Mouse (Mus musculus) forelimb bud, embryonic 11.5 days (tissue): ENCODE results near the gene Ass1.

Experiments
- DNase-seq: peaks from one replicate; pipeline ENCODE4 v3.0.0-alpha.2; 2012; ENCODE audit warnings: low read depth, low spot score

Gene Ass1

DNA sequence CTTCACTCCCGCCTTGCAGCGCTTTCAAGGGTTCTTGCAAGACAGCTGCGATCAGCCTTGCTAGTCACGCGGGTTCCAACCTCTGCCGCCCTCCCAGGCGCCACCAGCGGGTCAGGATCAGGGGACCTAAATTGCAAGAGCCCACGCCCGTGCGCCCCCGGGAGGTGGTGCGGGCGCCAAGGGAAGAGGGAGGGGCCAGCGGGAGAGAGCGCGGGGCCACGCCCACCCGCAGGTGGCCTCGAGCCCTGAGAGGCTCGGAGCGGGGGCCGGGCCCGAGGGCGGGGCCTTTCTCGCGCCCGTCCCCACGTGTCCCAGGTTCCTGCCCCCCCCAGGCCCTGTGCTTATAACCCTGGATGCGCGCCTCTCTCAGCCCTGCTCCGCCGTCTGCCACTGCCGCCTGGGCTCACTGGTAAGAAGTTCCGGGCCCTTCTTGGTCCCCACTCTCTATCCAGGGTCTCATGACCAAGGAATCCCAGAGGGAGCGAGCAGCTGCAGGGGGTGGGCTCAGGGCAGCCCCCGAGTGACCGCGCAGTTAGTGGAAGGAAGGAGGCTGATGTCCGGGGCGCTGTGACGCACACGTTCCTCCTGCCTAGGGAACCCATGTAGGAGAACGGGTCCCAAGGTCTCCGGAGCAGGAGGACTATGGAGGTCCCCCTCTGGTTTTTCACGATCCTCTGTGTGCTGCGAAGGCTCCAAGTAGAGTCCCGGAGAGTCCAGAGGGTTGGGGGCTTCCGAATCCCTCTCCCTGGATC is at the start of gene Ass1:
Gene Ass1 (plus strand): TSS at position 277 of the 752 bp plus-strand sequence.
- peak; percentile 55 for DNase-seq

DNA sequence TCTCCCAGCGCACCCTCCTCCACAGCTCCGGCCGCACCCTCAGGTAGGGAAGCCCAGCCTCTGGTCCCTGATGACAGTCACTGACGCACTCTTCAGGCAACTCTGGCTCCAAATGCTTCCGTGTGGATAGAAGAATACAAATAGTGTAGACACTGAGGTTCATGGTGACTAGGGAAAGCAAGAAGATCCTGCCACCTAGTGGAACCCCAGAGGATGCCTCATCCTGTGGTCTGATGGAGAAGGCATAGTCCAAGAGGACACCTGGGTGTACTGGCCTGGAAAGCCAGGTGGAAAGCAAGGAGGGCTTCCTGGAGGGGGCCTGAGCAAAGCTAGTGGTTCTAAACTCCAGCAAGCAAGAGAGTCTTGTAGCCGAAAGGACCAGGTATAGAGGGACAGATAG is 49.1 kb upstream of the Ass1 start:
- DNase-seq, result no peak

DNA sequence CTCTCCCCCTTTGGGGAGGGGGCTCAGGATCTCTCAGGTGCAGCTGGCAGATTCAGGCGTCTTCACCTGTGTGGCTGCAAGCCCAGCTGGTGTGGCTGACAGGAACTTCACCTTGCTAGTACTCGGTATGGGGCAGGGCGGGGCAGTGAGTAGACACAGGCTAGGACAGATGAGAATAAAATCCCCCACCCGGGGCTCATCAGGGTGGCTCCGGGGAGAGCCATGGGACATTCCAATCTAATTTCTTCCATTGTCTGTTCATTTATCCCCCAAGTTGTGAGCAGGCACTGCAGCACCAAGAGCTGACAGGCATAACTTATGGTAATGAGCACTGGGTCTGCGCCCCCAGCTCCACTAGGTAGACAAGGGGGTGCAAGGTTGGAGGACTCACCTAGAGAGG is 47.4 kb upstream of the Ass1 start:
- no peak for DNase-seq

DNA sequence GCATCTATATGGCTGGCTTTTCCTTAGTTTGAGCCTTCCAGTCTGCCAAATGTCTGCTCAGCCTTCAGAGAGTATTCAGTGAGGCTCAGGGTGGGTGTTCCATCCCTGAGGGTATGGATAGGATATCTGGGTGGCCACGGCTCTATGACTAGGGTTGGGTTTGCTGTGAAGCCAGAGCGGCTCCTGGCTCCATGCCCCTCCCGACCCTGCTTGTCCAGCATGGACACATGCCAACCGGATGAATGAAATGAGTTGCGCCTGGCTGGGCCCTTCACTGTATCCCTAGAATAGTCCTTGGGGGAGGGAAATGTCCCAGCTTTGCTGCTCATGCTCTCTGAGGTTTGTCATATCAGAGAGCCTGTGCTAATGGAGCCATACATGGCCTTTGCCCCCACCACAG is 38.5 kb upstream of the Ass1 start:
- no peak for DNase-seq

DNA sequence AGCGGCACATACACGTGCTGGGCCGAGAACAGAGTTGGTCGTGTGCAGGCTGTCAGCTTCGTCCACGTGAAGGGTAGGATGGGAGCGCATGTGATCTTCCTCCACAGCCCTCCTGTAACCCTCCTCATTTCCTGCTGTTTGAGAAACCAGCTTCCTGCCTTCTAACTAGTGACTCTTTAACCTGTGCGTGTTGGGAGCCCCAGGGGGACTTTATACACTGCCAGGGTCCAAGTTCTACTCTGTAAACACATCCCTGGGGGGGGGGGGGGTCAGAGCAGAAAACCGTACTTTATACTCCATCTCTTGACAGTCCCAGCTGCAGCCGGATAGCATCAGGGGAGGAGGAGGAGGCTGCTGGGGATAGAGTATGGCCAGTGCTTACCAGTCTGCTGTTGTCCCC is 35.3 kb upstream of the Ass1 start:
- no peak for DNase-seq

DNA sequence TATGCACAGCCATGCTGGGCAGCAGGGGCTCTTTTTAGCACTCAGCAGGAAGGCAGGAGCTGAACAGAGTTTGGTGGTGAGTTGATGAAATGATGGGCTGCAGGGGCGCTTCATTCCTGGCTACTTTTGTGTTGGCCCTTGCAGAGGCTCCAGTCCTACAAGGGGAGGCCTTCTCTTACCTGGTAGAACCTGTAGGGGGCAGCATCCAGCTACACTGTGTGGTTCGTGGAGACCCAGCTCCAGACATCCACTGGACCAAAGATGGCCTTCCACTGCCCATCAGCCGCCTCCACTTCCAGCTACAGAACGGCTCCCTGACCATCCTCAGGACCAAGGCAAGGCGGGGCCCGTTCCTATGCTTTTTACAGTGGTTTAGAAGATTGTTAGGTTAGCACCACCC is 34.4 kb upstream of the Ass1 start:
- DNase-seq, result peak; percentile 52

DNA sequence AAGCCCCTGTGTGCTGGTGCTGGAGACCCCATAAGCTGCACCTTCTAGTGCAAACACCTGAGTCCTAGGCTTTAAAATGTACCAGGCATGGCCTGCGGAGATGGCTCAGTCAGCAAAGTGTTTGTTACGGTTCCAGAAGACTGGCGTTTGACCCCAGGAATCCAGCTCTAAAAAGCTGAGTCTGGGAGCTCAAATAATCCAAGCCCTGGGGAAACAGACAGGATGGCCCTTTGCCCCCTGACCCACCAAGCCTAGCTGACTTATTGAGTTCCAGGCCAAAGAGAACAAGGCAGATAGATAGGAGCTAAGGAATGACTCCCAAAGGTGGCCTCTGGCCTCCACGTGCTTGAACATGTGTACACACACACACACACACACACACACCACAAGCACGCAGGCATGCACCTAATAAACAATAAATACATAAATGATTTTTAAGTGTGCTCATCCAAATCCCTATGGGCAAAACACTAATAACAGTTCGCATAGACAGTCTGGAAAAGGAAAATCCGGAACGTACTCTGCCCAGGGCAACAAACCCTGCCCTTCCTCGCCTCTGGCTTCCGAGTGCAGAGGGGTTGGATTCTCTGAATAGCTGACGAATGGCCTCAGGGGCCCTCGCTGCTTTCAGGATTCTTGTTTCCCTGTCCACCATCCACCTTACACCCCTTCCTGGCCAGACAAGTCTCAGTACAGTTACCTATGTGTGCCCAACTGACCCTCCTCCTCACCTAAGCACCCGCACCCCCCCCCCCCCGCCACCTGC is 32.3 kb upstream of the Ass1 start:
- no peak for DNase-seq

DNA sequence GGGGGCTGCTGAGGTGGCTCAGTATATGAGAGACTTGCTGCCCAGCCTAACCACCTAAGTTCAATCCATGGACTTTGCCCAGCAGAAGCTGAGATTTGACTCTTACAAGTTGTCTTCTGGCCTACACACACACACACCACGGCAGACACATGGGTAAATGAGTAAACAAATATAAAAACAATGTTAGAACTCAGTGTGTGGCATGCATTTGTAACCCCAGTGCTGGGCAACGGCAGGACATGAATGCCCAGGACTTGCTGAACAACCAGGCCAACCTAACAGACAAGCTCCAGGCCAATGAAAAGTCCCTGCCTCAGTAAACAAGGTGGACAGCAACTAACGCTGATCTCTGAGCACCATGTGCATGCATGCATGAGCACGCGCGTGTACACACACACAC is 30.4 kb upstream of the Ass1 start:
- DNase-seq, result no peak

DNA sequence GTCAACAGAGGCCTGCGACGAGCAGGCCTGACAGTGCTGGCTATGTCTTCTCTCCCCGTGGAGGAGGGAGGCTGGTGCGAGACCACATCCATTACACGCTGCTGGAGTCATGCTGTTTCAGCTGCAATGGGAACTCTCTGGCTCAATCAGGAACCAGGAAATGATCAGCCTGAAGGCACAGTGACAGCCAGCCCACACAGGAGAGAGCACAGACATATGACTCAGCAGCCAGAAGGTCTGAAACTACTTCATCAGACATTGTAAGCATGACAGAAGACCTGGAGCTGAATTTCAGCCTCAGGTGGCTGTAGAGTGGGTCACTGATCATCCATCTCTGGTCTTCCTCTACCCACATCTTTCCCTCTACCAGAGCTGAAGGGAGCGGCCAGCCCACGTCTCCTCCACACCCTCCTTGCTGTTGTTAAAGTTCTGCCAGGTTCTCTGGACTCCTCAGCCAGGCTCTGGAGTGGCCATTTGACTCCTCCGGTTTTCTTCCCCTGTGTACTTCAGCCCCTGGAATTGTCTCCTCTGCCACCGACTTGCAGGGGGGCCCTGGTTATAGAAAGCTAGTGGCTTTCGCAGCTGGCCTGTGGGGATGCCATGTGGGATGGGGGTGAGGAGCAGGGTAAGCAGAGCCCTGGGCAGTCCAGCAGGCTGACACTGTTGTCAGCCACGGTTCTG is 27.4 kb upstream of the Ass1 start:
- no peak for DNase-seq

DNA sequence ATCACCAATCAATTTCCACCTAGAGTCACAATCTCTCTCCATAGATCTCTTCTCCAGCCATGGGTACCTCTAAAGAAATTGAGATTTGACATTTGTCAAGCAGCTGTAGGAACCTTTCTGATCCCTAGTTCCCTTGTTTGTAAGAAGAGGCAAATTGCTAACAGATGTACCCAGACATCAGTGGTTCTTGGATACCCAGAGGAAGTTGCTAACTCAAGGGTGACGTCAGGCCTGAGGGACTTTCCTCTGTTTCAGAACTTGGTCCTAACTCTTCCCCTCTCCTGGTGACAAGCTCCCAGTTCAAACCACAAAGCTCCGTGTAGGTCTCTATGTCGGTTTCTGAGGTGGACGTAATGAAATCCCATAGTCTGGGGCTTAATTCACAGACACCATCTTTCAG is 24.0 kb upstream of the Ass1 start:
- DNase-seq, result no peak

DNA sequence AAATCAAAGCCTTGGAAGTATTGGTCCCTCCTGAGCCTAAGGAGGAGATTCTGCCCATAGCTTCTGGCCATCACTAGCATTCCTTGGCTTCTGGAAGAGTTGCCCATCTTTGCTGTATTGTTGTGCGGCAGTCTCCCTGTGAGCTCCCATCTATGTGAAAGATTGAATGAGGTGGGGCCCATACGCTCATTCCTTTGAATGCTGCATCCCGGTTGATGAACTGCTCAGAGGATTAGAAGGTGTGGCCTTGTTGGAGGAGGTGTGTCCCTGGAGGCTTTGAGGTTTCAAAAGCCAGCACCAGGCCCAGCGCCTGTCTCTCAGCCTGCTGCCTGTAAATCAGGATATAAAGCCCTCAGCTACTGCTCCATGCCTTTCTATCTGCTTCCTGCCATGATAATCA is 23.6 kb upstream of the Ass1 start:
- no peak for DNase-seq

DNA sequence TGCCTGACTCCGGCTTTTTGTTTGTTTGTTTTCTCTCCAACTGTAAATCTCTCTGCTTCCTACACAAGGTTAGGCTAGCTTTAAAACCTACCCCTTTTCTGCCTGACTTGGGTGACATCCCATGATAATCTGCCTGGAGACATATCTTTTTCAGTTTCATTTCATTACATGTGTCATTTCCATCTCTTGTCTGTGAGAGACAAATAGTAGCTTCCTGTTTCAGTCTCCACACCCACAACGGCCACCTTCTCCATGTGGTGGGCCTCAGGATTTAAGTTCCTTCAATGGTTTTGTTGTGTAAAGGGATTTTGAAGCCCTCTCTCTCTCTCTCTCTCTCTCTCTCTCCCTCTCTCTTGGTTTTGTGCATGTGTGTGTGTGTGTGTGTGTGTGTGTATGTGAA is 22.5 kb upstream of the Ass1 start:
- DNase-seq, result no peak

DNA sequence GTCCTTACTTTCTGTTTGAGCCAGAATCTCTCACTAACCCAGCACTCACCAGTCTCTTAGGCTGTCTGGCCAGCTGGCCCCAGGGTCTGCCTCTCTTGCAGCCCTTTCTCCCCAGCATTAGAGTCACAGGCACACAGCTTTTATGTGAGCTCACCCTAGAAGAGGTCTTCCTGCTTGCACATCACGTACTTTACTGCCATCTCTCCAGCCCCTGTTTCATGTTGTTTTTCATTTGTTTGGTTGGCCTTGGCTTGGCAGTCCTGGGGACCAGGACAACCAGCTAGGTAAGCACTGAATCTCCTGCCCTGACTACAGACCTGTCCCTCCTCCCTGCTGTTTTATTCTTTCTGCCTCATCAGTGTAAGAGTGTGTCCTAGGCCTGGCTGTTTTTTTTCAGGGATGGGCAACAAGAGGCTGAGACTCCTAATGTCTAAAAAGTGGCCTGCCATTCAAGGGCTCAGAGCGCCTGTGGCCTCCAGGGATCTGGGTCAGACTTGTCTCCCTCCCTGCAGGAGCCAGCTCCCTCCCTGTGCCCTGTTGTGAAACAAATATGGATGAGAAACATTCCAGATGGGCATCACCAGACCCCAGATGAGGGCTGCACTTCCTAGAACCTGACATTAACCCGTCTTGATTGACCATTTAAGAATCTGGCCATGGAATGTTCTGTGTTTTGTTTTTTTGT is 21.1 kb upstream of the Ass1 start:
- no peak for DNase-seq

DNA sequence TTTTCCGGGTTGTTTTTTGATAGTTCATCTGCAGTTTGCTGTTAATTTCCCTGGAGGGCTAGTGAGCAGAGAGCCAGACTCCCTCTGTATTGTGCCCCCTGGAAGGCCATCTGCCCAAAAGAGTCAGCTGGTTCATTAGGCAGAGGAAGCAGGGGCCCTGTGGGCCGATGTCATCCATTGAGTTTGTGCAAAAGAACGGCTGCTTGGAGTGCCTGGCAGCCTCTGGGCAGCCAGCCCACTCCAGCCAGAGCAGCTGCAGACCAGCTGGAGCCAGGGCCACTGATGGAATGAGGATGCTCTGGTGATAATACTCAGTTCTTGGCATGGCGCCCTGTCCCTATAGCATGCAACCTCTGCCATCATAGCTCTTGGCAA is 20.6 kb upstream of the Ass1 start:
- no peak for DNase-seq

DNA sequence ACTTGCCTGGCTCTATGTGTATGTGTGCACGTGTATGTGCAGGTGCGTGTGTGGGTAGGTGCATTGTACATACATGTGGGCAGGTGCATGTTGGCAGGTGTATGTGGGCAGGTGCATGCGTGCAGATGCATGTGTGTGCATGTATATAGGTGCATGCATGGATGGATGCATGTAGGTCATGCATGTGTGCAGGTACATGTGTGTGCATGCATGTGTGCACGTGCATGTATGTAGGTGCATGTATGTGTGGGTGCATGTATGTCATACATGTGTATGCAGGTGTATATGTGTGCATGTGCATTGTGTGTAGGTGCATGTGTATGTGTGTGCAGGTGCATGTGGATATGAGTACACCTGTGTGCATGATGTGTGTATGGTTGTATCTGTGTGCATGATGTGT is 20.1 kb upstream of the Ass1 start:
- no peak for DNase-seq

DNA sequence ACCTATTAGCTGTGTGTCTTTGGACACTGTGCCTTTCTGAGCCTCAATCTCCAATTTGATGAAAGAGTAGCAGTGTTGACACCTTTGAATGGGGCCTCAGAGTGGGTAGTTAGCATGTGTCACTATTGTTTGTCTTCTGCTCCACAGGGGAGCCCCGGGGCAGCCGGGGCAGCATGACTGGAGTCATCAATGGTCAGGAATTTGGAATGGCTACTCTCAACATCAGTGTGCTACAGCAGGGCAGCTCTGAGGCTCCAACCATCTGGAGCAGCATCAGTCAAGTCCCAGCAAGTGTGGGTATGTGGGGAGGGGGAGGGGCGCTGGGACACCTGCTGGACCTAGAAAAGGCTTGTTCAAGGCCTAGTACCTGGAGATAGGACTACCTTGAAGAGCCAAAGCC is 19.3 kb upstream of the Ass1 start:
- no peak for DNase-seq

DNA sequence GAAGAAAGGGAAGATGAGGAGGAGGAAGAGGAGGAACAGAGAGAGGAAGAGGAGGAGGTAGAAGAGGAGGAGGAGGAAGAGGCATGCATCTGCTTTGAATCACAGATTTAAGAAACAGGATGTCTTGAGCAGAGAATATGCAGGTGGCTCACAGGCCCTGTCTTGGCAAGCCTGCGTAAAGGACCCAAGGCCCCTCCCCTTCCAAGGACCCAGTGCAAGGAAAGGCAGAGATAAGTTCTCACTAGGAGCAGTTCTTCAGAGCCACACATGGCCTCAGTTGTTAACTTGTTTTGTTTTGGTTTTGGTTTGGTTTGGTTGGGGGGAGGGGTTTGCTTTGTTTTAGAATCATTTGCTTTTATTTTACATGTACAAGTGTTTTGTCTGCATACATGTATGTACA is 18.5 kb upstream of the Ass1 start:
- no peak for DNase-seq

DNA sequence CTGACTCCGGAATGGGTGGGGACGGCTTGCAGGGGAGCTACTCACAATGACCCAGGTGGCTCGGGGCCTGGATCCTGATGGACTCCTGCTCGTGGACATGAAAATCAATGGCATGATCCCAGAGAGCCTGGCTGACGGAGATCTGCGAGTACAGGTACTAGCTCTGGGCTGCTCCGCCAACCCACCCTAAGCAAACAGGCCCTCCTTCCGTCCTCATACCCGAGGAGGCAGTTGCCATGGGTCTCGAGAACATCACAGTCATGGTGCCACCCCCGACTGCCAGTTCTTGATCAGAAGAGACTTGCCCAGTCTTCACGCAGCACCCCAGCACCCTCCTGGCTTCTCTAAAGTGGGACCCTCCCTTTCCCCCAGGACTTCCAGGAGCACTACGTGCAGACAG is 17.0 kb upstream of the Ass1 start:
- no peak for DNase-seq

DNA sequence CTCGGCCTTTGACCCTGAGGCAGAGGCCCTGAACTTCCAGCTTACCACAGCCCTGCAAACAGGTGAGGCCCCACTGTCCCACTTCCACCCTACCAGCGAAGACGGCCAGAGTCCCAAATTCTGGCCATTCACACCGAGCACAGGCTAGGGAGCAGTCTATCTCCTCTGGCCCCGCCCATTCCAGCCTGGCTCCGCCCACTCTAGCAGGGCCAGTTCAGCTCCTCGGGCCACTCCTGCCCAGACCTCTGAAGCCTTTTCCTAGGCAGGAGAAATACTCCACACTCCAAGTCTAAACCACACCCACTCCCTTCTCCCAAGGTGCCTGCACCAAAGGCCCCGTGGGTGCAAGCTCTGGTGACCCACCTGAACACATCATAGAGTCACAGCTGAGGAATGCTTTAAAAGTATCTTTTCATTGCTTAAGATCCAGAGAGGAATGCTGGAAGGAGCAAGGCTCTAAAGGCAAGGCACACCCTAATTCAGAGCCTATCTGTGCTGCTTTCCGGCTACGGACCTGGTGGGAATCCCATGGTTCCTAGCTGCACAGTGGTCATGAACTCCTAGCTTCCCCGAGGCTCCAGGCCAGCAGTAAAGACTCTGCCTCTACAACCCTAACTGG is 16.3 kb upstream of the Ass1 start:
- no peak for DNase-seq

DNA sequence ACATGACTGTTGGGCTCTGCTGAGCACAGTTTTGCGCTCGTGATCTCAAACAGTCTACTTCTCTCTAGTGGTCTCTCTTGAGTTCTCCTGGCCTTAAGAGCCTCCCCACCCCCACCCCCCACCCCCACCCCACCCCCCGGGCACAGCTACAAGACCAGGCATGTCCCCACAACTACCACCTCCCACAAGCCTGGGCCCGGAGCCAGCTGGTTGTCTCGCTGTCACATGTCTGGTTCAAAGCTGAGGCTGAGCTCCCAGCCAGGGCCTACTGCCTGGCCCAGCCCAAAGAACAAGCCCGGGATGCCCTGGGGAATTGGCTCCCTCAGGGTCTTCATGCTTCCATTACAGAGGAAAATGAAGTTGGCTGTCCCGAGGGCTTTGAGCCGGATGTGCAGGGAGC is 15.7 kb upstream of the Ass1 start:
- DNase-seq, result no peak

DNA sequence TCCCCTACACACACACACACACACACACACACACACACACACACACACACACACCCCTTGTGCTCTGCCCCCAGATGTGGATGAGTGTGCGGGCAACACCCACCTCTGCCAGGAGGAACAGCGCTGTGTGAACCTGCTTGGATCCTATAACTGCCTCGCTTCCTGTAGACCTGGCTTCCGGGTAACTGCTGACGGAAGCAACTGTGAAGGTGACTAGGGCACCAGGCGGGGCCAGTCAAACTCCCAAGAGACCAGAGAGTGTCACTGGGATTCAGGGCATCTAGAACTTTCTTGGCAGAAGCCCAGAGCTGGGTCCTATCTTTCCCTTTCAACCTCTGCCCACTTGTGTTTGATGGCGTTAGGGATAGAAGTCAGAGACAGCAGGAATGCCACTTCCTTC is 14.6 kb upstream of the Ass1 start:
- no peak for DNase-seq

DNA sequence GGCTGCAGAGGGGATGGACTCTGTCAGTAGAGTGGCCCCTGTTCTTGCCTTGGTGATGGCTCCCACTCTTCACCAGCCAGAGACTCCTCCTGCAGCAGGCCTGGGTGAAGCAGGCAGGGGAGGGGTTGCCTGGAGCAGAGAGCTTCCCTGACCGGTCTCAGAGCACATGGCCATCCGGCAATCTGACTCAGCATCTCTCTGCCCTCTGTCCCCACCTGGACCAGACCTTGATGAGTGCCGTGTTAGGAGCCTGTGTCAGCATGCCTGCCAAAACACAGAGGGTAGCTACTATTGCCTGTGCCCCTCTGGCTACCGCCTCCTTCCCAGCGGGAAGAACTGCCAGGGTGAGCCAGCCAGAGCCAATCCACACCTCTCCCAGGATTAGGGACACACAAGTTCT is 11.5 kb upstream of the Ass1 start:
- DNase-seq, result no peak
